Mouse (Mus musculus) embryonic facial prominence, embryonic 14.5 days (tissue): ENCODE data around the gene Dnm1. TPM values are rescaled to one million over a fixed set of nuclear protein-coding genes. Genes with fewer than 3 reads are reported as not detected.

ENCODE experiments used
- ATAC-seq: fragments of 200-750 bp; cut with Nextera tagmentation; 2 replicates; pipeline ENCODE4 v1.8.0; 2017; ENCODE audit warnings: low read depth, moderate number of reproducible peaks, moderate TSS enrichment
- DNase-seq: peaks from one replicate; pipeline ENCODE4 v3.0.0-alpha.2; 2015; ENCODE audit warnings: low spot score
- H3K27ac ChIP-seq: fragments of 300-500 bp; sonication (generic); replicated peaks from 2 replicates; pipeline ENCODE4 v1.5.1; 2014; ENCODE audit warnings: low read depth, mild to moderate bottlenecking, low read length, moderate library complexity
- H3K27me3 ChIP-seq: fragments of 300-500 bp; sonication (generic); replicated peaks from 2 replicates; pipeline ENCODE4 v1.6.1; 2014; ENCODE audit warnings: low read length; ENCODE audit not compliant: control insufficient read depth, insufficient read depth
- H3K36me3 ChIP-seq: fragments of 300-500 bp; sonication (generic); 2 replicates; pipeline ENCODE4 v1.6.1; 2014; ENCODE audit warnings: low read length, mixed read lengths; ENCODE audit not compliant: control insufficient read depth, insufficient read depth
- H3K4me1 ChIP-seq: fragments of 300-500 bp; sonication (generic); 2 replicates; pipeline ENCODE4 v1.6.1; 2014; ENCODE audit warnings: antibody characterized with exemption, low read length; ENCODE audit not compliant: control insufficient read depth, insufficient read depth
- H3K4me2 ChIP-seq: fragments of 300-500 bp; sonication (generic); 2 replicates; pipeline ENCODE4 v1.6.1; 2014; ENCODE audit warnings: low read depth, mild to moderate bottlenecking, low read length, moderate library complexity, mixed read lengths
- H3K4me3 ChIP-seq: fragments of 300-500 bp; sonication (generic); 2 replicates; pipeline ENCODE4 v1.5.1; 2014; ENCODE audit warnings: low read depth, mild to moderate bottlenecking, low read length
- H3K9ac ChIP-seq: fragments of 300-500 bp; sonication (generic); 2 replicates; pipeline ENCODE4 v1.6.1; 2014; ENCODE audit warnings: low read depth, mild to moderate bottlenecking, low read length, moderate library complexity, mixed read lengths
- H3K9me3 ChIP-seq: fragments of 300-500 bp; sonication (generic); 2 replicates; pipeline ENCODE4 v1.6.1; 2016; ENCODE audit warnings: low read length; ENCODE audit not compliant: control insufficient read depth
- WGBS: fragments of 180-500 bp; shearing (Covaris S2); extraction: QIAGEN DNeasy Blood & Tissue Kit; methylation state at CpG from one replicate; pipeline ENCODE4 v1.1.7; 2014; 5-methylcytosine and 5-hydroxymethylcytosine counted together
- microRNA-seq: library from miRNA; unstranded; fragments of <30 nt; microRNA quantifications from one replicate; pipeline ENCODE4, GENCODE M21; 2016; ENCODE audit warnings: borderline number of aligned reads
- polyA plus RNA-seq: library from polyadenylated mRNA; unstranded; fragments of >200 nt; fragmentation: Nextera tagmentation; extraction: Ambion mirVana; gene quantifications from 2 replicates; pipeline ENCODE4 v1.2.1, GENCODE M21; 2014

The Dnm1 gene
- polyA plus RNA-seq, 1 experiment from 2014 or later = 34.1 TPM

GRCm38 (mm10) chr2:32282289-32282688 lies 70.8 kb downstream of the Dnm1 start:
- peaks cover 4% of the 10 kb centered on the region; the same call in 1 of the 2 replicates for H3K4me1 ChIP-seq
- ATAC-seq (no peak), DNase-seq (no peak)
- H3K27me3 ChIP-seq = no peaks in the 10 kb centered on the region
- H3K9ac ChIP-seq = no peak overlapping the region
- H3K27ac ChIP-seq = no peak overlapping the region
- no peak overlapping the region for H3K4me3 ChIP-seq
- H3K4me2 ChIP-seq = no peak overlapping the region
- WGBS = 91% methylated on average over 2 of the region's 2 CpGs
- H3K9me3 ChIP-seq = no peaks in the 10 kb centered on the region
- H3K36me3 ChIP-seq = peaks cover 78% of the 10 kb centered on the region

- Histone ChIP-seq H3K27me3 (no peaks in the 10 kb centered on the region), H3K4me2 (no peak overlapping the region), H3K4me3 (no peak overlapping the region), H3K9ac (no peak overlapping the region), H3K27ac (no peak overlapping the region), H3K4me1 (no peaks in the 10 kb centered on the region), H3K9me3 (no peaks in the 10 kb centered on the region), H3K36me3 (peaks cover 40% of the 10 kb centered on the region)
- WGBS = 81% methylated on average over 3 of the region's 3 CpGs
- ATAC-seq = no peak
- no peak for DNase-seq
These were observed 77.3 kb downstream of the Dnm1 start for GRCm38 (mm10) chr2:32275823-32276222.

- DNase-seq (peak; percentile 7), ATAC-seq (no peak)
- peaks cover 10% of the 10 kb centered on the region for H3K4me1 ChIP-seq
- H3K36me3 ChIP-seq = peaks cover 27% of the 10 kb centered on the region
- peak overlapping the region; percentile 72 for H3K4me2 ChIP-seq
- H3K27me3 ChIP-seq = no peaks in the 10 kb centered on the region
- H3K9ac ChIP-seq = no peak overlapping the region
- 26% methylated on average over 4 of the region's 4 CpGs for WGBS
- no peaks in the 10 kb centered on the region for H3K9me3 ChIP-seq
- H3K27ac ChIP-seq = no peak overlapping the region
- H3K4me3 ChIP-seq = no peak overlapping the region
These were observed 92.5 kb downstream of the Dnm1 start for GRCm38 (mm10) chr2:32260635-32261034.

- H3K27me3 ChIP-seq = no peaks in the 10 kb centered on the region
- ATAC-seq (peak; percentile 94), DNase-seq (peak; percentile 93)
- peak within 1 kb of the TSS; percentile 86 for H3K4me3 ChIP-seq
- H3K4me2 ChIP-seq = peak within 1 kb of the TSS; percentile 72
- H3K9ac ChIP-seq = peak within 1 kb of the TSS; percentile 85
- peaks cover 10% of the 10 kb centered on the region for H3K4me1 ChIP-seq
- H3K36me3 ChIP-seq = peaks cover 27% of the 10 kb centered on the region
- no peaks in the 10 kb centered on the region for H3K9me3 ChIP-seq
- 3% methylated on average over 24 of the region's 59 CpGs for WGBS
- peak within 1 kb of the TSS; percentile 63; the same call in 1 of the 2 replicates for H3K27ac ChIP-seq
These were observed 93.3 kb downstream of the Dnm1 start, which contains the start of gene Uck1 for GRCm38 (mm10) chr2:32259657-32260417. Uck1 (minus strand) TSS chr2:32260159.

- H3K4me1 ChIP-seq = peaks cover 10% of the 10 kb centered on the region
- H3K36me3 ChIP-seq = peaks cover 33% of the 10 kb centered on the region
- peak overlapping the region; percentile 86 for H3K4me3 ChIP-seq
- H3K27ac ChIP-seq = no peak overlapping the region
- H3K4me2 ChIP-seq = peak overlapping the region; percentile 72
- WGBS = 46% methylated on average over 6 of the region's 6 CpGs
- H3K9ac ChIP-seq = peak overlapping the region; percentile 85
- DNase-seq = no peak
- ATAC-seq = no peak
- H3K9me3 ChIP-seq = no peaks in the 10 kb centered on the region
- H3K27me3 ChIP-seq = no peaks in the 10 kb centered on the region
These were observed 94.1 kb downstream of the Dnm1 start for GRCm38 (mm10) chr2:32258887-32259533.

Small RNA genes within 50 kb of the gene (microRNA-seq; reads per million reads assigned to microRNA genes)
- gene Gm23363 = 0.83 reads per million
- gene Mir199b = 829 reads per million, percentile 73 among the genes with 10 or more reads in this experiment

Other genes with a start within 250 kb of the Dnm1 start
- 63.0 and 66.0 TPM in 2 replicates for gene Prrc2b, start 202.3 kb downstream of the Dnm1 start, polyA plus RNA-seq
- gene Pomt1, start 116.7 kb downstream of the Dnm1 start, polyA plus RNA-seq = 20.2 and 26.5 TPM in 2 replicates
- gene Uck1, start 93.2 kb downstream of the Dnm1 start, polyA plus RNA-seq = 58.6 and 60.6 TPM in 2 replicates
- 27.2 and 33.1 TPM in 2 replicates for gene Golga2, start 66.0 kb downstream of the Dnm1 start, polyA plus RNA-seq
- 206 and 249 TPM in 2 replicates for gene Swi5, start 65.3 kb downstream of the Dnm1 start, polyA plus RNA-seq
- 41.9 and 48.0 TPM in 2 replicates for gene Ciz1, start 1.0 kb downstream of the Dnm1 start, polyA plus RNA-seq
- 67.7 and 79.7 TPM in 2 replicates for gene 1110008P14Rik, start 28.6 kb upstream of the Dnm1 start, polyA plus RNA-seq
- gene Lcn2, start 34.9 kb upstream of the Dnm1 start, polyA plus RNA-seq = 4.0 and 7.9 TPM in 2 replicates
- gene Ptges2, start 42.6 kb upstream of the Dnm1 start, polyA plus RNA-seq = 28.0 and 33.5 TPM in 2 replicates
- 4.9 and 5.6 TPM in 2 replicates for gene Naif1, start 97.1 kb upstream of the Dnm1 start, polyA plus RNA-seq
- 15.8 and 17.0 TPM in 2 replicates for gene Slc25a25, start 98.1 kb upstream of the Dnm1 start, polyA plus RNA-seq
- gene Fam102a, start 182.0 kb upstream of the Dnm1 start, polyA plus RNA-seq = 16.3 and 19.2 TPM in 2 replicates
- 107 and 110 TPM in 2 replicates for gene Dpm2, start 217.5 kb upstream of the Dnm1 start, polyA plus RNA-seq
- gene Pip5kl1, start 221.5 kb upstream of the Dnm1 start, polyA plus RNA-seq = 0.38 and 1.1 TPM in 2 replicates
- 0.13 and 0.18 TPM in 2 replicates for gene 9430097D07Rik, start 222.3 kb upstream of the Dnm1 start, polyA plus RNA-seq
- 39.4 and 41.0 TPM in 2 replicates for gene St6galnac4, start 233.8 kb upstream of the Dnm1 start, polyA plus RNA-seq
- 11.1 and 12.1 TPM in 2 replicates for gene St6galnac6, start 246.4 kb upstream of the Dnm1 start, polyA plus RNA-seq